28 mouse cellular contexts compared by ENCODE assay signal in genomic region chr6:29213436-29213835, GRCm38 (mm10). TPM values are rescaled to one million over a fixed set of nuclear protein-coding genes. Genes with fewer than 3 reads are reported as not detected.
DNase-seq lines count a peak whose midpoint lies in the region; ATAC-seq and TF ChIP-seq lines count a peak whose summit lies in the region.
"Had no signal": no experiment of that assay in that cellular context is flagged by ENCODE, and none has a peak within 500 bp of the region (broad histone marks: within the 10 kb centered on the region; RNA-seq: fewer than 3 reads in every experiment).

No protein-coding gene starts in this region.

- peak overlapping the region; percentile 23 for H3K4me3 ChIP-seq in megakaryocyte, embryonic 14.5 days (replicated peaks)
- H3K4me3 ChIP-seq in thymus, adult 2 months (ENCODE audit: control insufficient read depth, insufficient read depth, low read length): no peak overlapping the region
- H3K4me3 ChIP-seq: embryonic facial prominence, embryonic 12.5 days; heart, embryonic 10.5 days; heart, embryonic 15.5 days; liver, embryonic 12.5 days; stomach, embryonic 15.5 days had no signal

- 79% methylated on average over 5 of the region's 5 CpGs for WGBS in thymus, adult 2 months

- H3K4me1 ChIP-seq in megakaryocyte, embryonic 14.5 days: peaks cover 79% of the 10 kb centered on the region
- H3K4me1 ChIP-seq in thymus, adult 2 months (replicated peaks; ENCODE audit: control insufficient read depth, insufficient read depth, low read length): peaks cover 43% of the 10 kb centered on the region

- DNase-seq in cerebellum, adult 9-10 months: peak; percentile 25
- DNase-seq in cerebellum, adult 11 months: no peak
- DNase-seq in thymus, adult 2 months: no peak
- DNase-seq in thymus, postnatal 36 days: no peak
- no peak for DNase-seq in embryo, embryonic 10 days (ENCODE audit: low spot score)
- DNase-seq: cerebellum, adult 8-10 months; cerebellum, postnatal 36 days; embryo, embryonic 11 days; kidney, adult 2 months; kidney, postnatal 36 days; layer of hippocampus, postnatal 36 days; left cerebral cortex, postnatal 4 days; liver, postnatal 0 days; lung, postnatal 36 days; right cerebral cortex, postnatal 25 days had no signal

- TF ChIP-seq POLR2A in thymus, adult 2 months (IDR thresholded peaks at IDR 0.05; ENCODE audit: control insufficient read depth, extremely low read depth, insufficient read depth, low read length, poor library complexity): no peak

- peaks cover 11% of the 10 kb centered on the region for H3K36me3 ChIP-seq in megakaryocyte, embryonic 14.5 days (replicated peaks; ENCODE audit: low read length)
- H3K36me3 ChIP-seq in thymus, adult 2 months (ENCODE audit: control insufficient read depth, insufficient read depth, low read length): peaks cover 3% of the 10 kb centered on the region; the same call in 1 of the 2 replicates
- H3K36me3 ChIP-seq: embryonic facial prominence, embryonic 12.5 days; heart, embryonic 10.5 days; heart, embryonic 15.5 days; liver, embryonic 12.5 days; stomach, embryonic 15.5 days had no signal

- no peak for ATAC-seq in megakaryocyte, adult 5-6 weeks (ENCODE audit: poor library complexity, severe bottlenecking)
- ATAC-seq: CD4-positive, CD25-positive, alpha-beta regulatory T cell, adult 4 months; forebrain, embryonic 16.5 days; hindbrain, embryonic 16.5 days; liver, embryonic 12.5 days; liver, postnatal 0 days had no signal

- no peak for TF ChIP-seq CTCF in thymus, adult 2 months (IDR thresholded peaks at IDR 0.05; ENCODE audit: borderline replicate concordance, control insufficient read depth, extremely low read depth, insufficient read depth, low read length, poor library complexity)

- H3K27me3 ChIP-seq in megakaryocyte, embryonic 14.5 days (replicated peaks): peaks cover 30% of the 10 kb centered on the region
- H3K27me3 ChIP-seq in thymus, adult 2 months (ENCODE audit: control insufficient read depth, insufficient read depth, low read length): no peaks in the 10 kb centered on the region
- H3K27me3 ChIP-seq: stomach, embryonic 15.5 days had no signal

- no peaks in the 10 kb centered on the region for H3K9me3 ChIP-seq in megakaryocyte, embryonic 14.5 days
- H3K9me3 ChIP-seq: embryonic facial prominence, embryonic 12.5 days; heart, embryonic 10.5 days; heart, embryonic 15.5 days; liver, embryonic 12.5 days; stomach, embryonic 15.5 days had no signal

- peak overlapping the region; percentile 98 for H3K27ac ChIP-seq in thymus, adult 2 months (ENCODE audit: control insufficient read depth, insufficient read depth, low read length)
- H3K27ac ChIP-seq: embryonic facial prominence, embryonic 12.5 days; heart, embryonic 10.5 days; heart, embryonic 15.5 days; liver, embryonic 12.5 days; stomach, embryonic 15.5 days had no signal

RNA-seq across cellular contexts. Expression of gene Impdh1, which starts 2.7 kb away (rescaled TPM):
- polyA plus RNA-seq in megakaryocyte, embryonic 14.5 days (2012; ENCODE audit: insufficient read depth, low replicate concordance): 281 and 443 TPM in 2 replicates
- 7.8 and 12.0 TPM in 2 replicates for total RNA-seq in megakaryocyte, adult 5-6 weeks (2015)
- 9.0 and 11.6 TPM in 2 replicates for total RNA-seq in megakaryocyte, adult 5-6 weeks (2017)
- 323 and 354 TPM in 2 replicates for polyA plus RNA-seq in thymus, adult 2 months (2012; rRNA removed)

RNA-seq across cellular contexts. Expression of gene Prrt4, which starts 34.1 kb away (rescaled TPM):
- 36.9 and 51.1 TPM in 2 replicates for polyA plus RNA-seq in megakaryocyte, embryonic 14.5 days (2012; ENCODE audit: insufficient read depth, low replicate concordance)
- not detected in 2 replicates for total RNA-seq in megakaryocyte, adult 5-6 weeks (2015)
- not detected in 2 replicates for total RNA-seq in megakaryocyte, adult 5-6 weeks (2017)
- polyA plus RNA-seq in thymus, adult 2 months (2012; rRNA removed): 0.32 and 0.41 TPM in 2 replicates
- total RNA-seq: megakaryocyte-erythroid progenitor cell, adult 5-6 weeks; monocyte, adult 5-6 weeks; neutrophil, adult 5-6 weeks had no signal
- polyA plus RNA-seq: liver, postnatal 0 days had no signal

RNA-seq across cellular contexts. Expression of gene Rbm28, which starts 48.6 kb away (rescaled TPM):
- 0.61 and 10.4 TPM in 2 replicates for polyA plus RNA-seq in megakaryocyte, embryonic 14.5 days (2012; ENCODE audit: insufficient read depth, low replicate concordance)
- total RNA-seq in megakaryocyte, adult 5-6 weeks (2015): 29.2 and 29.6 TPM in 2 replicates
- 27.3 and 33.9 TPM in 2 replicates for total RNA-seq in megakaryocyte, adult 5-6 weeks (2017)
- 9.9 and 13.0 TPM in 2 replicates for polyA plus RNA-seq in thymus, adult 2 months (2012; rRNA removed)

RNA-seq across cellular contexts. Expression of gene Hilpda, which starts 58.9 kb away (rescaled TPM):
- polyA plus RNA-seq in megakaryocyte, embryonic 14.5 days (2012; ENCODE audit: insufficient read depth, low replicate concordance): 14.3 and 43.1 TPM in 2 replicates
- 2.2 and 7.1 TPM in 2 replicates for total RNA-seq in megakaryocyte, adult 5-6 weeks (2015)
- total RNA-seq in megakaryocyte, adult 5-6 weeks (2017): 1.9 and 3.1 TPM in 2 replicates
- 31.3 and 35.9 TPM in 2 replicates for polyA plus RNA-seq in thymus, adult 2 months (2012; rRNA removed)

Comparison
In these comparisons a context has a peak if more than half of its experiments do, and no peak if none do; other contexts are left out.
1. RNA of gene Prrt4, which starts 34.1 kb away (polyA plus RNA-seq): 36.9 to 51.1 TPM in megakaryocyte, embryonic 14.5 days; 0.32 to 0.41 TPM in thymus, adult 2 months; every median in the first group is over 10 times any median in the second.